Mouse (Mus musculus): ENCODE results near the gene Ttc13. TPM values are rescaled to one million over a fixed set of nuclear protein-coding genes. Genes with fewer than 3 reads are reported as not detected.

The Ttc13 gene
- polyA plus RNA-seq, 1 experiment: 41.3 TPM

GRCm38 (mm10) chr8:124688899-124689298 lies 32.9 kb downstream of the Ttc13 start:
- no peak for TF ChIP-seq CTCF (IDR thresholded peaks at IDR 0.05; ENCODE audit: extremely low read depth, insufficient read depth, low read length)
- TF ChIP-seq POLR2A (IDR thresholded peaks at IDR 0.05; ENCODE audit: extremely low read depth, insufficient read depth, low read length): no peak
- Histone ChIP-seq H3K27ac (ENCODE audit: insufficient read depth, low read length) (no peak overlapping the region), H3K4me1 (ENCODE audit: control insufficient read depth, insufficient read depth, low read length) (no peaks in the 10 kb centered on the region), H3K4me3 (ENCODE audit: insufficient read depth, low read length) (no peak overlapping the region)

- Histone ChIP-seq H3K27ac (ENCODE audit: insufficient read depth, low read length) (no peak overlapping the region), H3K4me3 (ENCODE audit: insufficient read depth, low read length) (no peak overlapping the region), H3K4me1 (ENCODE audit: control insufficient read depth, insufficient read depth, low read length) (no peaks in the 10 kb centered on the region)
- TF ChIP-seq POLR2A (IDR thresholded peaks at IDR 0.05; ENCODE audit: extremely low read depth, insufficient read depth, low read length) (no peak), CTCF (IDR thresholded peaks at IDR 0.05; ENCODE audit: extremely low read depth, insufficient read depth, low read length) (no peak)
Observed at GRCm38 (mm10) chr8:124682218-124682617, 39.6 kb downstream of the Ttc13 start.

- no peaks in the 10 kb centered on the region for H3K4me1 ChIP-seq (ENCODE audit: control insufficient read depth, insufficient read depth, low read length)
- H3K4me3 ChIP-seq (ENCODE audit: insufficient read depth, low read length): no peak overlapping the region
- TF ChIP-seq POLR2A (IDR thresholded peaks at IDR 0.05; ENCODE audit: extremely low read depth, insufficient read depth, low read length) (no peak), CTCF (IDR thresholded peaks at IDR 0.05; ENCODE audit: extremely low read depth, insufficient read depth, low read length) (no peak)
- no peak overlapping the region for H3K27ac ChIP-seq (ENCODE audit: insufficient read depth, low read length)
Observed at GRCm38 (mm10) chr8:124681792-124682157, 40.0 kb downstream of the Ttc13 start.

- H3K27ac ChIP-seq (ENCODE audit: insufficient read depth, low read length): no peak overlapping the region
- peaks cover 3% of the 10 kb centered on the region for H3K4me1 ChIP-seq (ENCODE audit: control insufficient read depth, insufficient read depth, low read length)
- H3K4me3 ChIP-seq (ENCODE audit: insufficient read depth, low read length): no peak overlapping the region
- TF ChIP-seq CTCF (IDR thresholded peaks at IDR 0.05; ENCODE audit: extremely low read depth, insufficient read depth, low read length): no peak
- TF ChIP-seq POLR2A (IDR thresholded peaks at IDR 0.05; ENCODE audit: extremely low read depth, insufficient read depth, low read length): no peak
Observed at GRCm38 (mm10) chr8:124681077-124681791, 40.5 kb downstream of the Ttc13 start.

GRCm38 (mm10) chr8:124678246-124678645 lies 43.5 kb downstream of the Ttc13 start:
- Histone ChIP-seq H3K4me3 (ENCODE audit: insufficient read depth, low read length) (no peak overlapping the region), H3K27ac (ENCODE audit: insufficient read depth, low read length) (no peak overlapping the region), H3K4me1 (ENCODE audit: control insufficient read depth, insufficient read depth, low read length) (peaks cover 3% of the 10 kb centered on the region)
- TF ChIP-seq POLR2A (IDR thresholded peaks at IDR 0.05; ENCODE audit: extremely low read depth, insufficient read depth, low read length): no peak

GRCm38 (mm10) chr8:124677486-124677885 lies 44.3 kb downstream of the Ttc13 start:
- Histone ChIP-seq H3K4me3 (ENCODE audit: insufficient read depth, low read length) (no peak overlapping the region), H3K27ac (ENCODE audit: insufficient read depth, low read length) (no peak overlapping the region), H3K4me1 (ENCODE audit: control insufficient read depth, insufficient read depth, low read length) (peaks cover 3% of the 10 kb centered on the region)
- TF ChIP-seq POLR2A (IDR thresholded peaks at IDR 0.05; ENCODE audit: extremely low read depth, insufficient read depth, low read length) (no peak), CTCF (IDR thresholded peaks at IDR 0.05; ENCODE audit: extremely low read depth, insufficient read depth, low read length) (peak; percentile 100)

GRCm38 (mm10) chr8:124677078-124677477 lies 44.7 kb downstream of the Ttc13 start:
- TF ChIP-seq POLR2A (IDR thresholded peaks at IDR 0.05; ENCODE audit: extremely low read depth, insufficient read depth, low read length): no peak
- no peak for TF ChIP-seq CTCF (IDR thresholded peaks at IDR 0.05; ENCODE audit: extremely low read depth, insufficient read depth, low read length)
- Histone ChIP-seq H3K27ac (ENCODE audit: insufficient read depth, low read length) (no peak overlapping the region), H3K4me1 (ENCODE audit: control insufficient read depth, insufficient read depth, low read length) (peaks cover 3% of the 10 kb centered on the region), H3K4me3 (ENCODE audit: insufficient read depth, low read length) (no peak overlapping the region)

GRCm38 (mm10) chr8:124676661-124677060 lies 45.1 kb downstream of the Ttc13 start:
- Histone ChIP-seq H3K27ac (ENCODE audit: insufficient read depth, low read length) (no peak overlapping the region), H3K4me1 (ENCODE audit: control insufficient read depth, insufficient read depth, low read length) (peaks cover 3% of the 10 kb centered on the region), H3K4me3 (ENCODE audit: insufficient read depth, low read length) (no peak overlapping the region)
- TF ChIP-seq POLR2A (IDR thresholded peaks at IDR 0.05; ENCODE audit: extremely low read depth, insufficient read depth, low read length) (no peak), CTCF (IDR thresholded peaks at IDR 0.05; ENCODE audit: extremely low read depth, insufficient read depth, low read length) (no peak)

- Histone ChIP-seq H3K4me3 (ENCODE audit: insufficient read depth, low read length) (no peak overlapping the region), H3K27ac (ENCODE audit: insufficient read depth, low read length) (no peak overlapping the region), H3K4me1 (ENCODE audit: control insufficient read depth, insufficient read depth, low read length) (peaks cover 3% of the 10 kb centered on the region)
- TF ChIP-seq POLR2A (IDR thresholded peaks at IDR 0.05; ENCODE audit: extremely low read depth, insufficient read depth, low read length): no peak
Observed at GRCm38 (mm10) chr8:124672345-124672744, 49.4 kb downstream of the Ttc13 start.

GRCm38 (mm10) chr8:124668798-124669197 lies 53.0 kb downstream of the Ttc13 start:
- H3K4me3 ChIP-seq (ENCODE audit: insufficient read depth, low read length): no peak overlapping the region

More at GRCm38 (mm10) chr8:124668798-124669197, 53.0 kb downstream of the Ttc13 start:
- Histone ChIP-seq H3K27ac (ENCODE audit: insufficient read depth, low read length) (no peak overlapping the region), H3K4me1 (ENCODE audit: control insufficient read depth, insufficient read depth, low read length) (no peaks in the 10 kb centered on the region)
- no peak for TF ChIP-seq POLR2A (IDR thresholded peaks at IDR 0.05; ENCODE audit: extremely low read depth, insufficient read depth, low read length)
- TF ChIP-seq CTCF (IDR thresholded peaks at IDR 0.05; ENCODE audit: extremely low read depth, insufficient read depth, low read length): no peak

All from cortical plate, adult 2 months (tissue).